Mouse (Mus musculus) liver, embryonic 11.5 days (tissue): Measurements from ENCODE around the gene Itga5. TPM values are rescaled to one million over a fixed set of nuclear protein-coding genes. Genes with fewer than 3 reads are reported as not detected.

ENCODE experiments used
- ATAC-seq: fragments of 200-750 bp; cut with Nextera tagmentation; replicated peaks from 2 replicates; pipeline ENCODE4 v1.8.0; 2017; ENCODE audit warnings: moderate number of reproducible peaks, mild to moderate bottlenecking, moderate TSS enrichment, moderate library complexity; ENCODE audit not compliant: low FRiP score
- DNase-seq: peaks from one replicate; pipeline ENCODE4 v3.0.0-alpha.2; 2017; ENCODE audit warnings: low spot score
- H3K27ac ChIP-seq: fragments of 300-500 bp; sonication (generic); 2 replicates; pipeline ENCODE4 v1.5.1; 2014; ENCODE audit warnings: mild to moderate bottlenecking, low read depth, low read length, control low read depth
- H3K27me3 ChIP-seq: fragments of 300-500 bp; sonication (generic); replicated peaks from 2 replicates; pipeline ENCODE4 v1.6.1; 2014; ENCODE audit warnings: low read length, mixed read lengths; ENCODE audit not compliant: control insufficient read depth, insufficient read depth
- H3K36me3 ChIP-seq: fragments of 300-500 bp; sonication (generic); 2 replicates; pipeline ENCODE4 v1.6.1; 2014; ENCODE audit warnings: mild to moderate bottlenecking, low read length, moderate library complexity, mixed read lengths; ENCODE audit not compliant: control insufficient read depth, insufficient read depth
- H3K4me1 ChIP-seq: fragments of 300-500 bp; sonication (generic); replicated peaks from 2 replicates; pipeline ENCODE4 v1.6.1; 2014; ENCODE audit warnings: low read length, mixed read lengths; ENCODE audit not compliant: control insufficient read depth, insufficient read depth
- H3K4me2 ChIP-seq: fragments of 300-500 bp; sonication (generic); 2 replicates; pipeline ENCODE4 v1.6.1; 2014; ENCODE audit warnings: mild to moderate bottlenecking, control low read depth, moderate library complexity
- H3K4me3 ChIP-seq: fragments of 300-500 bp; sonication (generic); 2 replicates; pipeline ENCODE4 v1.5.1; 2014; ENCODE audit warnings: low read depth, low read length, control low read depth
- H3K9ac ChIP-seq: fragments of 300-500 bp; sonication (generic); 2 replicates; pipeline ENCODE4 v1.6.1; 2014; ENCODE audit warnings: low read depth, low read length, control low read depth
- H3K9me3 ChIP-seq: fragments of 300-500 bp; sonication (generic); 2 replicates; pipeline ENCODE4 v1.6.1; 2016; ENCODE audit warnings: low read length, inconsistent platforms, mixed read lengths; ENCODE audit not compliant: control insufficient read depth
- WGBS: fragments of 180-500 bp; shearing (Covaris S2); extraction: QIAGEN DNeasy Blood & Tissue Kit; methylation state at CpG from one replicate; pipeline ENCODE4 v1.1.7; 2014; 5-methylcytosine and 5-hydroxymethylcytosine counted together
- polyA plus RNA-seq: library from polyadenylated mRNA; unstranded; fragments of >200 nt; fragmentation: Nextera tagmentation; extraction: Ambion mirVana; gene quantifications from 2 replicates; pipeline ENCODE4 v1.2.1, GENCODE M21; 2014

Itga5 gene
- polyA plus RNA-seq, 1 experiment from 2014 or later: 35.7 TPM

DNA sequence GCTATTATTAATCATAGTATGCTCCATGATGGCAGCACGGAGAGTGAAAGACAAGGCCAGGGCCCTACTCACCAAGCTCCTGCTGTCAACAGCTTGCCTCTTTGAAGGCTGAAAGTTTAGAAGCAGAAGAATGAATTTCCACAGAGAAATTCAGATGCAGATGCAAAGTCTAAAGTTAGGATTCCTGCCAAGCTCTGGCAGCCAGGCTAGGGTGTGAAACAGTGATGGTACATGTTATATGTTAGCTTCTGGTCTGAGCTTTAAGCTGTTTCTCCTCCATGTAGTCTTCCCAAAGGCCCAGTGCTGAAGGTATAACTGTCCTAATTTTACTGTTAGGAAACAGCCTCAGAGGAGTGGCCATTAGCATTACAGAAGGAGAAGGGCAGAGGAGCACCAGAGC, 2.6 kb upstream of the Itga5 start:
- ATAC-seq: no peak
- Histone ChIP-seq H3K4me3 (no peak overlapping the region), H3K36me3 (no peaks in the 10 kb centered on the region), H3K27me3 (no peaks in the 10 kb centered on the region), H3K4me1 (peaks cover 21% of the 10 kb centered on the region), H3K27ac (no peak overlapping the region), H3K9me3 (no peaks in the 10 kb centered on the region), H3K4me2 (no peak overlapping the region), H3K9ac (no peak overlapping the region)
- DNase-seq: no peak
- WGBS: 70% methylated on average over 1 of the region's 1 CpGs

DNA sequence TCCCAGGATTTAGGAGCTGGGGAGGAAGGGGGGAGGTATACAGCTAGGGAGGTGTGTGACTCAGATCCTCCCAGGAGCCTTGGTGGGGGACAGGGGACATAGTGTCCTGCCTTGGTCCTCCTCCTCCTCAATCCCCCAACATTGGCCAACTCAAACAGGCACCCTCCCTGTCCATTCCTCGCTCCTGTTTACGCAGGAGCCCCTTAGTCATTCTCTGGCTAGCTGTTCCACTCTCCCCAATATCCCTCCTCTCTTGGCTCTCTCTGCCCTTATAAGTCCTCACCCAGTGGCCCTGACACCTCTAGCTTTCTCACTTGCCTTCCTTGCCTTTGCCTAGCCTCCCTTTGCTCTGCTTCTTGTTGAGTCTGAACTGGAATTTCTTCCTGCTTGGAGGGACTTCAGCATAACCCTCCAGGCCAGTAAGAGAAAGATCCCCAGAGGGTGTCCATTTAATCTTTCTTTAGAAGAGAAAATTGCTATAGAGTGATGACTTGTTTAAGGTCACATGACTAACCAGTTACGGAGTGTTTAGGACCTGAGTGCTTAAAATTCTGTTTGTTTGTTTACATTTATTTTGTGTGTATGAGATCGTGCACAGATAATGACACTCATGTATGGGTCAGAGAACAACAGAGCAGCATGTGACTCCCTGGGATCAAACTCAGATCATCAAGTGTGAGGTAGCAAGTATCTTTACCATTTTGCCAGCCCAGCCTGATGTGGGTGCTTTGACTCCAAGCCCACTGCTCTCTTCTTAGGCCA, 1.8 kb upstream of the Itga5 start:
- Histone ChIP-seq H3K9ac (no peak overlapping the region), H3K4me2 (no peak overlapping the region), H3K36me3 (no peaks in the 10 kb centered on the region), H3K27me3 (no peaks in the 10 kb centered on the region), H3K4me1 (peaks cover 28% of the 10 kb centered on the region), H3K4me3 (no peak overlapping the region), H3K27ac (no peak overlapping the region), H3K9me3 (no peaks in the 10 kb centered on the region)
- WGBS: 76% methylated on average over 4 of the region's 4 CpGs
- no peak for DNase-seq
- ATAC-seq: no peak

DNA sequence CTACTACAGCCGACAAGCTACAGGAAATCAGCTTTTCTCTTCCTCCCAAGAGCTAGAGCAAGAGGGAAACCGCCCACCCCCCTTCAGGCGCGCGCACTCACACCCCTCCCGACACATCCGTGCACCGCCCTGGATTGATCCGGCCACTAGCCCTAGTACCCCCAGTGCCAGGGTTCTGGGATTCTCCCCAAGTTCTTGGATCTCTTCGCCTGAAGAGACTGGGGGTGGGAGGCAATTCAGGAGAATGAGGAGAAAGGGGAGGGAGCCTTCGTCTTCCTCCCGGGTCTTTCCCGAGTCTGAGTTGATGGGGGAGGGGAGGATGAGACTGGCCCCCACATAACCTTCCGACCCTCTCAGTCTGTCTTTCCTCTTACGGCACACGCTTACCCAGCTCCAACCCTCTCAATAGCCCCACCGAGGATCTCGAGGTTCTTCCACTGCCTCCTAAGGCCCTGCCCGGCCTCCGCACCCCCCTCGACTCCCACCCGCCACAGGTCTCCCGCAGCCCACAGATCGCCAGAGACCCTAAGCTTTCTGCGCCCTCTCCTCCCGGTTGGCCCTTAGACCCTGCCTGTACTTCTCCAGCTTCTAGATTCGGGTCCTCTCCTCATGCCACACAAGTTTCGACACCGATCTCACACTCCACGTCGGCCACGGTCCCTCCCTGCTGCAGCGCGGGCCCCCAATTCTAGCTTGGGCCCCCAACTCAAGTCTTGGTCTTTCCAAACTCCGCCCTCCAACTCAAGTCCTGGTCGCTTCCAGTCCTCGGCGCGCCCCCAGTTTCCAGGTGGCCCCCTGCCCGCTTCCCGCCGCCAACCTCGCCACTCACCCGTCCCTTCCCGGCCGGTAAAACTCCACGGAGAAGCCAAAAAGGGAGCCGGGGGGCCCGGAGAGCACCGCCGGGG, 840 bp downstream of the Itga5 start:
- under 1% methylated on average over 51 of the region's 51 CpGs for WGBS
- Histone ChIP-seq H3K9ac (peak overlapping the region; percentile 96), H3K4me2 (peak overlapping the region; percentile 92), H3K4me1 (peaks cover 44% of the 10 kb centered on the region), H3K36me3 (no peaks in the 10 kb centered on the region), H3K9me3 (no peaks in the 10 kb centered on the region), H3K27me3 (no peaks in the 10 kb centered on the region), H3K27ac (peak overlapping the region; percentile 87), H3K4me3 (peak overlapping the region; percentile 92)
- ATAC-seq (peak; percentile 50), DNase-seq (peak; percentile 71)

DNA sequence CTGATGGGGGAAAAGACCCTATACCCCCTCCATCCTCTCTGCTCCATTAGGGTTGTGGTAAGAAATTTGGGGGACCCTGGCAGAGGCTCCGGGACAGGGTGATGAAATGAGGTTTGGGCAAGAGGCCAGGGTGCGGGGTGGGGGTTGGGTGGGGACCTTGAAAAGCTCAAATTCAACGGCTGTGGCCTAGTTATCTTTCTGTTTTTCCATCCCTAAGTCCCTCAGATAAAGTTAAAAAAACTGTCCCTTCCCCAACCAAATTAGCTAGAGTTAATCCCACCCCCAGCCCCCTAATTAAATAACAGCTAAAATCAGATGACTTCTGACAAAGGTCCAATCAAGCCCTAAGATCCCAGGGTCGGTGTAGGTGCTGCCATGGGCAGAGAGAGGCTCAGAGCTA, 1.8 kb downstream of the Itga5 start:
- Histone ChIP-seq H3K36me3 (no peaks in the 10 kb centered on the region), H3K4me3 (peak overlapping the region; percentile 92), H3K27me3 (no peaks in the 10 kb centered on the region), H3K27ac (peak overlapping the region; percentile 87), H3K4me1 (peaks cover 41% of the 10 kb centered on the region), H3K4me2 (peak overlapping the region; percentile 92), H3K9ac (peak overlapping the region; percentile 96), H3K9me3 (no peaks in the 10 kb centered on the region)
- no peak for ATAC-seq
- WGBS: 16% methylated on average over 4 of the region's 4 CpGs
- DNase-seq: no peak

GRCm38 (mm10) chr15:103363809-103364208, 2.8 kb downstream of the Itga5 start:
- DNase-seq: no peak
- H3K9ac ChIP-seq: peak overlapping the region; percentile 28; the same call in 1 of the 2 replicates
- H3K27me3 ChIP-seq: no peaks in the 10 kb centered on the region
- peak overlapping the region; percentile 92 for H3K4me2 ChIP-seq
- H3K36me3 ChIP-seq: no peaks in the 10 kb centered on the region
- no peak overlapping the region; the same call in 1 of the 2 replicates for H3K27ac ChIP-seq
- no peak overlapping the region for H3K4me3 ChIP-seq
- peaks cover 48% of the 10 kb centered on the region for H3K4me1 ChIP-seq
- ATAC-seq: no peak
- H3K9me3 ChIP-seq: no peaks in the 10 kb centered on the region
- WGBS: 71% methylated on average over 1 of the region's 1 CpGs

DNA sequence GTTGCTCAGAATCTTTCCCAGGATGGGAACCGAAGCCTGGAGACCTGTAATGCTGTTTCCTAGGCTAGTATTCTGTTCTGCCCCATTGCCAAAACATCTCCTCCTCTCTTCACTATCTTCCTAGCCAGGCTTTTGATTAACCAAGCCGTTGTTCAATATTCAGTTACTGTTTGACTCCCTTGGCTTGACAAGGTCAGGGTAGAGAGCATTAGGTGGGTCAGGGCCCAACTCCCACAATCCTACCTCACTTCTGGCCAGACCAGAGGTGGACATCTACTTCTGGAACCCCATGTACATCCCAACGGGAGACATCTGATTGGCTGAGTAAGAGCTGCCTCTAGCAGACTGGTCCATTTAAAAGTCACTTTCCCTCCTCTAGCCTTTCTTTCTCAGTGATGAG, 3.6 kb downstream of the Itga5 start:
- Histone ChIP-seq H3K4me1 (peaks cover 56% of the 10 kb centered on the region), H3K36me3 (0 out of 2 replicates have a peak, but pooled peaks cover 2% of the 10 kb centered on the region), H3K9me3 (no peaks in the 10 kb centered on the region), H3K27me3 (no peaks in the 10 kb centered on the region), H3K4me3 (no peak overlapping the region), H3K9ac (no peak overlapping the region), H3K4me2 (peak overlapping the region; percentile 45), H3K27ac (peak overlapping the region; percentile 29)
- WGBS: 58% methylated on average over 3 of the region's 3 CpGs
- ATAC-seq (no peak), DNase-seq (no peak)

DNA sequence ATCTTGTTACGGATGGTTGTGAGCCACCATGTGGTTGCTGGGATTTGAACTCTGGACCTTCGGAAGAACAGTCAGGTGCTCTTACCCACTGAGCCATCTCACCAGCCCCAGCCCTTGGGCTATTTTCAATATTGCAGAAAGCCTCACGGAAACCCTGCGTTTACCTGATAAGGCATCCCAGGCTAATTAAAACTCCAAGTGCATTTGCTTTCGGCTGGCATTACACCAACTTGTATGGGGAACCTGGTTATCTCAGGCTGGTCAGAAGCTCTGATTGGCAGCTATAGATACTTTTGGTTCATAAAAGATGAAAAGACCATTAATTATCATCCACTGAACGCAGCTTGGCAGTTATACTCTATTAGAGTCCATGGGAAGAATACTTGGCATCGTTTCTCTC, 4.2 kb downstream of the Itga5 start:
- no peak overlapping the region for H3K9ac ChIP-seq
- 0 out of 2 replicates have a peak overlapping the region, but pooled peaks have one; percentile 29 for H3K27ac ChIP-seq
- no peak overlapping the region for H3K4me3 ChIP-seq
- ATAC-seq: peak; percentile 33
- WGBS: 49% methylated on average over 6 of the region's 7 CpGs
- peak overlapping the region; percentile 45 for H3K4me2 ChIP-seq
- no peak for DNase-seq
- no peaks in the 10 kb centered on the region for H3K27me3 ChIP-seq
- H3K36me3 ChIP-seq: 0 out of 2 replicates have a peak, but pooled peaks cover 2% of the 10 kb centered on the region
- peaks cover 57% of the 10 kb centered on the region for H3K4me1 ChIP-seq
- no peaks in the 10 kb centered on the region for H3K9me3 ChIP-seq

GRCm38 (mm10) chr15:103361269-103361668, 5.3 kb downstream of the Itga5 start:
- H3K9me3 ChIP-seq: no peaks in the 10 kb centered on the region
- H3K4me1 ChIP-seq: peaks cover 52% of the 10 kb centered on the region
- no peaks in the 10 kb centered on the region for H3K27me3 ChIP-seq
- no peak overlapping the region for H3K27ac ChIP-seq
- WGBS: 38% methylated on average over 1 of the region's 1 CpGs
- no peak overlapping the region for H3K4me3 ChIP-seq
- DNase-seq: no peak
- ATAC-seq: no peak
- H3K4me2 ChIP-seq: no peak overlapping the region
- H3K9ac ChIP-seq: no peak overlapping the region
- peaks cover 8% of the 10 kb centered on the region for H3K36me3 ChIP-seq
